Mouse (Mus musculus): ENCODE measurements at regions not wholly inside any gene's neighbourhood (a gene's known extent, or its start where the extent isn't known, plus 50 kb on each side); places are given as distances from the start of the nearest gene placed in this dataset.

GRCm38 (mm10) chr1:75612083-75612720 is 66.1 kb downstream of the Slc4a3 start:
- no peak for ATAC-seq (replicated peaks; ENCODE audit: low FRiP score, low TSS enrichment, poor library complexity, severe bottlenecking)

- no peak for ATAC-seq (replicated peaks; ENCODE audit: low FRiP score, low TSS enrichment, poor library complexity, severe bottlenecking)
These were observed 67.1 kb downstream of the Slc4a3 start for GRCm38 (mm10) chr1:75613206-75613605.

GRCm38 (mm10) chr1:75616971-75617370 is 70.9 kb downstream of the Slc4a3 start:
- ATAC-seq (replicated peaks; ENCODE audit: low FRiP score, low TSS enrichment, poor library complexity, severe bottlenecking): no peak

- no peak for ATAC-seq (replicated peaks; ENCODE audit: low FRiP score, low TSS enrichment, poor library complexity, severe bottlenecking)
These were observed 72.3 kb downstream of the Slc4a3 start for GRCm38 (mm10) chr1:75618367-75618790.

GRCm38 (mm10) chr1:75630287-75630686 is 84.2 kb downstream of the Slc4a3 start:
- no peak for ATAC-seq (replicated peaks; ENCODE audit: low FRiP score, low TSS enrichment, poor library complexity, severe bottlenecking)

- no peak for ATAC-seq (replicated peaks; ENCODE audit: low FRiP score, low TSS enrichment, poor library complexity, severe bottlenecking)
These were observed 85.7 kb downstream of the Slc4a3 start for GRCm38 (mm10) chr1:75631729-75632128.

- no peak for ATAC-seq (replicated peaks; ENCODE audit: low FRiP score, low TSS enrichment, poor library complexity, severe bottlenecking)
These were observed 89.5 kb downstream of the Slc4a3 start for GRCm38 (mm10) chr1:75635591-75635990.

- no peak for ATAC-seq (replicated peaks; ENCODE audit: low FRiP score, low TSS enrichment, poor library complexity, severe bottlenecking)
These were observed 93.2 kb downstream of the Slc4a3 start for GRCm38 (mm10) chr1:75639031-75640001.

GRCm38 (mm10) chr1:75642496-75642895 is 96.4 kb downstream of the Slc4a3 start:
- ATAC-seq (replicated peaks; ENCODE audit: low FRiP score, low TSS enrichment, poor library complexity, severe bottlenecking): no peak

- no peak for ATAC-seq (replicated peaks; ENCODE audit: low FRiP score, low TSS enrichment, poor library complexity, severe bottlenecking)
These were observed 106.5 kb downstream of the Slc4a3 start for GRCm38 (mm10) chr1:75652547-75652946.

- no peak for ATAC-seq (replicated peaks; ENCODE audit: low FRiP score, low TSS enrichment, poor library complexity, severe bottlenecking)
These were observed 107.0 kb downstream of the Slc4a3 start for GRCm38 (mm10) chr1:75652987-75653573.

- no peak for ATAC-seq (replicated peaks; ENCODE audit: low FRiP score, low TSS enrichment, poor library complexity, severe bottlenecking)
These were observed 107.6 kb downstream of the Slc4a3 start for GRCm38 (mm10) chr1:75653671-75654076.

GRCm38 (mm10) chr1:75656592-75656991 is 110.5 kb downstream of the Slc4a3 start:
- no peak for ATAC-seq (replicated peaks; ENCODE audit: low FRiP score, low TSS enrichment, poor library complexity, severe bottlenecking)

GRCm38 (mm10) chr1:75660336-75661100 is 114.5 kb downstream of the Slc4a3 start:
- no peak for ATAC-seq (replicated peaks; ENCODE audit: low FRiP score, low TSS enrichment, poor library complexity, severe bottlenecking)

- no peak for ATAC-seq (replicated peaks; ENCODE audit: low FRiP score, low TSS enrichment, poor library complexity, severe bottlenecking)
These were observed 116.3 kb downstream of the Slc4a3 start for GRCm38 (mm10) chr1:75662141-75662990.

- ATAC-seq (replicated peaks; ENCODE audit: low FRiP score, low TSS enrichment, poor library complexity, severe bottlenecking): no peak
These were observed 121.7 kb downstream of the Slc4a3 start for GRCm38 (mm10) chr1:75667736-75668269.

GRCm38 (mm10) chr1:75676295-75676694 is 130.2 kb downstream of the Slc4a3 start:
- no peak for ATAC-seq (replicated peaks; ENCODE audit: low FRiP score, low TSS enrichment, poor library complexity, severe bottlenecking)

GRCm38 (mm10) chr1:75677695-75678094 is 131.6 kb downstream of the Slc4a3 start:
- no peak for ATAC-seq (replicated peaks; ENCODE audit: low FRiP score, low TSS enrichment, poor library complexity, severe bottlenecking)

Measured in megakaryocyte-erythroid progenitor cell, adult 5-6 weeks (primary cell).